Mouse (Mus musculus) intestine, embryonic 15.5 days (tissue): Measurements from ENCODE around the gene Gm47289. TPM values are rescaled to one million over a fixed set of nuclear protein-coding genes. Genes with fewer than 3 reads are reported as not detected.

Source experiments
- polyA plus RNA-seq: library from polyadenylated mRNA; unstranded; fragments of >200 nt; fragmentation: Nextera tagmentation; extraction: Ambion mirVana; gene quantifications from 2 replicates; pipeline ENCODE4 v1.2.1, GENCODE M21; 2015

Gm47289 gene
- polyA plus RNA-seq, 1 experiment from 2014 or later, result not detected

Other genes with a start within 250 kb of the Gm47289 start
- gene Ctdspl, start 232.7 kb upstream of the Gm47289 start, polyA plus RNA-seq, result 16.9 and 18.4 TPM in 2 replicates
- 16.1 and 17.2 TPM in 2 replicates for gene Vill, start 106.4 kb upstream of the Gm47289 start, polyA plus RNA-seq
- 16.8 and 18.7 TPM in 2 replicates for gene Plcd1, start 65.7 kb upstream of the Gm47289 start, polyA plus RNA-seq
- 0.51 and 0.72 TPM in 2 replicates for gene Dlec1, start 56.7 kb upstream of the Gm47289 start, polyA plus RNA-seq
- 1.9 and 2.2 TPM in 2 replicates for gene Acaa1b, start 2.1 kb upstream of the Gm47289 start, polyA plus RNA-seq
- gene Slc22a13, start 49.9 kb downstream of the Gm47289 start, polyA plus RNA-seq, result not detected in 2 replicates
- gene Oxsr1, start 163.3 kb downstream of the Gm47289 start, polyA plus RNA-seq, result 12.0 and 12.1 TPM in 2 replicates
- gene Acaa1a, start 180.5 kb downstream of the Gm47289 start, polyA plus RNA-seq, result 95.2 and 108 TPM in 2 replicates
- 29.8 and 32.1 TPM in 2 replicates for gene Myd88, start 182.2 kb downstream of the Gm47289 start, polyA plus RNA-seq
- 13.2 and 14.5 TPM in 2 replicates for gene Xylb, start 198.2 kb downstream of the Gm47289 start, polyA plus RNA-seq
- gene Slc22a14, start 206.4 kb downstream of the Gm47289 start, polyA plus RNA-seq, result 0.06 TPM in 1 of 2 replicates, not detected in the other
- 20.9 and 22.7 TPM in 2 replicates for gene Acvr2b, start 243.0 kb downstream of the Gm47289 start, polyA plus RNA-seq